Mouse (Mus musculus) left cerebral cortex, adult 2 months (tissue): ENCODE measurements at regions not wholly inside any gene's neighbourhood (a gene's known extent, or its start where the extent isn't known, plus 50 kb on each side); places are given as distances from the start of the nearest gene placed in this dataset.

Experiments used
- DNase-seq, 2 experiments: peaks; one replicate each; pipeline ENCODE4 v3.0.0; 2021 to 2022; ENCODE audit warnings: low spot score in 2 of 2, mixed read lengths in 1 of 2; ENCODE audit errors: extremely low spot score in 1 of 2
- H3K27ac ChIP-seq: fragments of 200-600 bp; 2 replicates; pipeline ENCODE4 v1.8.1; 2022
- H3K4me3 ChIP-seq: fragments of 200-600 bp; 2 replicates; pipeline ENCODE4 v1.8.1; 2022
- CTCF ChIP-seq: fragments of 200-600 bp; IDR thresholded peaks from 2 replicates; pipeline ENCODE4 v1.8.1; 2022; ENCODE audit warnings: antibody characterized with exemption, mild to moderate bottlenecking, moderate library complexity
- intact Hi-C: fragments of 180-260 bp; cut with DNase I; formaldehyde crosslinking; loops from one replicate; pipeline ENCODE4 v1.15.1; 2025

GRCm38 (mm10) chr12:48609391-48609790, 773.1 kb upstream of the Foxg1 start:
- no peak for DNase-seq
- intact Hi-C loops: no loop called here
- Histone ChIP-seq H3K27ac (no peak overlapping the region), H3K4me3 (no peak overlapping the region)
- TF ChIP-seq CTCF: no peak

GRCm38 (mm10) chr12:48612066-48612465, 770.4 kb upstream of the Foxg1 start:
- DNase-seq: no peak
- intact Hi-C loops: no loop called here
- TF ChIP-seq CTCF: no peak
- Histone ChIP-seq H3K4me3 (no peak overlapping the region), H3K27ac (no peak overlapping the region)

- H3K27ac ChIP-seq: no peak overlapping the region
- intact Hi-C loops: no loop called here
- TF ChIP-seq CTCF: no peak
- no peak overlapping the region for H3K4me3 ChIP-seq
- no peak for DNase-seq
These were observed 766.1 kb upstream of the Foxg1 start for GRCm38 (mm10) chr12:48616337-48616736.

GRCm38 (mm10) chr12:48633559-48633958, 748.9 kb upstream of the Foxg1 start:
- no peak for TF ChIP-seq CTCF
- intact Hi-C loops: no loop called here
- no peak for DNase-seq
- Histone ChIP-seq H3K4me3 (no peak overlapping the region), H3K27ac (no peak overlapping the region)

- intact Hi-C loops: no loop called here
- no peak for TF ChIP-seq CTCF
- H3K4me3 ChIP-seq: no peak overlapping the region
- no peak for DNase-seq
- H3K27ac ChIP-seq: no peak overlapping the region
These were observed 747.7 kb upstream of the Foxg1 start for GRCm38 (mm10) chr12:48634671-48635241.

GRCm38 (mm10) chr12:48641974-48642373, 740.5 kb upstream of the Foxg1 start:
- TF ChIP-seq CTCF: no peak
- intact Hi-C loops: no loop called here
- no peak for DNase-seq

GRCm38 (mm10) chr12:48645135-48645534, 737.3 kb upstream of the Foxg1 start:
- Histone ChIP-seq H3K27ac (no peak overlapping the region), H3K4me3 (no peak overlapping the region)
- DNase-seq: no peak
- TF ChIP-seq CTCF: no peak
- intact Hi-C loops: no loop called here

More at GRCm38 (mm10) chr12:48641974-48642373, 740.5 kb upstream of the Foxg1 start:
- Histone ChIP-seq H3K4me3 (no peak overlapping the region), H3K27ac (no peak overlapping the region)

GRCm38 (mm10) chr12:48645910-48646309, 736.5 kb upstream of the Foxg1 start:
- peak; percentile 47 for TF ChIP-seq CTCF
- no peak for DNase-seq
- no peak overlapping the region for H3K4me3 ChIP-seq
- intact Hi-C loops: no loop called here
- no peak overlapping the region for H3K27ac ChIP-seq

- intact Hi-C loops: no loop called here
- no peak for DNase-seq
- TF ChIP-seq CTCF: no peak
- no peak overlapping the region for H3K27ac ChIP-seq
- no peak overlapping the region for H3K4me3 ChIP-seq
These were observed 707.3 kb upstream of the Foxg1 start for GRCm38 (mm10) chr12:48675176-48675575.

GRCm38 (mm10) chr12:48680957-48681356, 701.5 kb upstream of the Foxg1 start:
- no peak for TF ChIP-seq CTCF
- intact Hi-C loops: no loop called here
- H3K4me3 ChIP-seq: no peak overlapping the region
- H3K27ac ChIP-seq: no peak overlapping the region
- no peak for DNase-seq

GRCm38 (mm10) chr12:48705963-48706362, 676.5 kb upstream of the Foxg1 start:
- DNase-seq: no peak
- intact Hi-C loops: no loop called here
- Histone ChIP-seq H3K4me3 (no peak overlapping the region), H3K27ac (no peak overlapping the region)
- TF ChIP-seq CTCF: no peak

- Histone ChIP-seq H3K27ac (no peak overlapping the region), H3K4me3 (no peak overlapping the region)
- intact Hi-C loops: no loop called here
- DNase-seq: no peak
- no peak for TF ChIP-seq CTCF
These were observed 668.8 kb upstream of the Foxg1 start for GRCm38 (mm10) chr12:48713646-48714045.

- intact Hi-C loops: no loop called here
These were observed 652.6 kb upstream of the Foxg1 start for GRCm38 (mm10) chr12:48729851-48730250.

More at GRCm38 (mm10) chr12:48729851-48730250, 652.6 kb upstream of the Foxg1 start:
- no peak for DNase-seq
- Histone ChIP-seq H3K27ac (no peak overlapping the region), H3K4me3 (no peak overlapping the region)
- TF ChIP-seq CTCF: no peak
